Mouse (Mus musculus) G1E-ER4 (cell line): ENCODE results near the gene Syce2. TPM values are rescaled to one million over a fixed set of nuclear protein-coding genes. Genes with fewer than 3 reads are reported as not detected.

Source experiments
- GATA1 ChIP-seq: IDR thresholded peaks from one replicate; pipeline ENCODE4 v1.8.0; 2012; ENCODE audit warnings: low read length, inconsistent platforms
- polyA plus RNA-seq: library from polyadenylated mRNA; stranded (reverse); fragments of >175 nt; gene quantifications from 2 replicates; pipeline ENCODE4 v1.2.3, GENCODE M21; 2012

The Syce2 gene
- polyA plus RNA-seq, 1 experiment: 102 TPM

DNA sequence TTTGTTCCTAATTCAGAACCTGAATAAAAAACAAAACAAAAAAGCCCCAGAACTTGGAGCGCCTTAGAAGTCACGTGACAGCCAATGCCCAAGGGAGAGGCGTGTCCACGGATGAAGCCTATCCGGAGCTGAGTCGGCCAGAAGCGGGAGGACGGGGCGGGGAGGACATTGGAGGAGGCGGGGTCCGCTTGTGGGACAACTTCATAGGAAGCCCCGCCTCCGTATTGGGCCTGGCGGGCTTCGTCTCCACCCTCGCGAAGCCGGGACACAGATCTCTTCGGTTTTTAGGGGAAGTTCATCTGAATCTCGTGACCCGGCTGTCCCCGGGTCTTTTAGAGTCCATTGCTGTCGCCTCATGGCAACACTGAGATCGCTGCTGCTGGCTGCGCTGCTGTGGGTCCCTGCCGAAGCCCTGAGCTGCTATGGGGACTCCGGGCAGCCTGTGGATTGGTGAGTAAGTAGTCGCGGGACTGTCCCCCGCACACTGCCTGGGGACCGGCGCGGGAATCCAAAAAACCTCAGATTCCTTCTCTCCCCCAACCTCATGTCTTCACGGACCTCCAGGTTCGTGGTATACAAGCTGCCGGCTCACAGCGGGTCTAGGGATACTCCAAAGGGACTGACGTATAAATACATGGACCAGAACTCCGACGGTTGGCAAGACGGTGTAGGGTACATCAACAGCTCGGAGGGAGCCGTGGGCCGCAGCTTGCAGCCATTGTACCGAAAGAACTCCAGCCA is 36.7 kb downstream of the Syce2 start, which contains the start of gene Dnase2a:
Dnase2a (plus strand) TSS at position 140 of the 741 bp plus-strand sequence.
- TF ChIP-seq GATA1: no peak

- TF ChIP-seq GATA1: no peak
Observed at GRCm38 (mm10) chr8:84909162-84909767, 37.4 kb downstream of the Syce2 start.

DNA sequence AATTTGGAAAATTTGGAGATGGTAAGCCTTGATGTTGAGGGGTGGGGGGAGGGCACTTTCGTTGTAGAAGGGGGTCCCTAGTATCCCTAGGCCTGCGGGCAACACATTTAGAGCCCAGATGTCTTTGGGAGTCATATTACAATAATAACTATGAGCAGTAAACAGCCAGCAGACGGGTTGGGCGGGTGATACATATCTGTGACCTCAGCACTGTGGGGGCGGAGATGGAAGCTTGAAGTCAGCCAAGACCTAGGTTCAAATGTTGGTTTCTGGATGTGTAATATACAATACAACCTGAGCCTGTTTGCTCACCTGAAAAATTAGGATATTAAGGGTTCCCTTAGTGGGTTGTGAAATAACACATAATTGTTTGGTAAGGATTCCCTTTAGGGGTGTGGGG is 38.0 kb downstream of the Syce2 start:
- TF ChIP-seq GATA1: no peak

GRCm38 (mm10) chr8:84910551-84910950 is 38.6 kb downstream of the Syce2 start:
- TF ChIP-seq GATA1: no peak

DNA sequence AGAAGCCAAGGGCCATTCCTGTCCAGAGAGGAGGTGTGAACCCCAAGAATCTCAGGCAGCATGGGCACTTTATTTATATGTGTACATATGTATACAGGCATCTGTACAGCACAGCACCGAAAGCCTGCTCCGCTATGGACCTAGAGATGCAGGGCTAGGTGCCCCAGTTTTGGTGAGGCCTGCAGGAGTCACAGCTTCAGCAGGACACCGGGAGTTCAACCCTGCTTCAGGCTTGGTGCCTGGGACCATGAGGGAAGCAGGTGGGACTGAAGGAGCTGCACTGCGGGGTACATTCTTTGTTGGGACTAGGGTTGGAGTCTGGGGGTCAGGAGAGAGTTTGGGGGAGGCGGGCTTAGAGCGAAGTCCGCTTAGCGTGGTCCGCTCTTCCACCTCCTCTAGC is 39.9 kb downstream of the Syce2 start:
- no peak for TF ChIP-seq GATA1

DNA sequence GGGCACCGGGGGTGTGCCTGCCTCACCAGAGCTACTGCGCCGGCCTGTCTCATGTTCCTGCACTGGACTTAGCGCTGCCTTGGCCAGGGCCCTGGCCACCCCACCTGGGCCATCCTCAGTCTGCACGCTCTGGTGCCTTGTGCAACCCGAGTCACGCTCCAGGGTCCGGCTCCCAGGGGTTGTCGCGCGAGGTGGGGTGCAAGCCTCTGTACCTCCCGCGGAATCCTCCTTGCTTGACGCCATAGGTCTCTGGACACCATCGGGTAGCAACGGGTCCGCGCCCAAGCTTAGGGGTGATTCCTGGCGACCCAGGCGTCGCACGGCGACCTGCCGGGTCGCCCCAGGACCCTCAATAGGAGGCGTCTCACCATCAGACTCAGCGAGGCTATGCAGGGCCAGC is 40.5 kb downstream of the Syce2 start:
- TF ChIP-seq GATA1: no peak

- TF ChIP-seq GATA1: no peak
Observed at GRCm38 (mm10) chr8:84912895-84913501, 41.1 kb downstream of the Syce2 start.

GRCm38 (mm10) chr8:84913502-84913900 is 41.6 kb downstream of the Syce2 start:
- TF ChIP-seq GATA1: no peak

DNA sequence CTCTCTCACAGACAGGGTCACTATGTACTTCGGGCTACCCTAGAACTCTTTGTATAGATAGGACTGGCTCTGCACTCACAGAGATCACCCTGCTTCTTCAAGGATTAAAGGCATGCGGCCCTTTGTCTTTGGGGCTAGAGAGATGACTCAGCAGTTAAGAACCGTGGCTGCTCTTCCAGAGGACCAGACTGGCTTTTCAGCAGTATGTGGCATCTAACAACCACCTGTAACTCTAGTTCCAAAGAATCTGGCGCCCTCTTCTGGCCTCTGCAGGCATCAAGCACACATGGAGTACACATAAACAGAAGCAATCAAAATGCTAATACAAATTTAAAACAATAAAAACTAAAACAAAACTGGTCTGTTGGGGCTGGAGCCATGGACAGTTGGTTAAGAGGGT is 42.0 kb downstream of the Syce2 start:
- no peak for TF ChIP-seq GATA1

- no peak for TF ChIP-seq GATA1
Observed at GRCm38 (mm10) chr8:84915269-84915668, 43.4 kb downstream of the Syce2 start.

DNA sequence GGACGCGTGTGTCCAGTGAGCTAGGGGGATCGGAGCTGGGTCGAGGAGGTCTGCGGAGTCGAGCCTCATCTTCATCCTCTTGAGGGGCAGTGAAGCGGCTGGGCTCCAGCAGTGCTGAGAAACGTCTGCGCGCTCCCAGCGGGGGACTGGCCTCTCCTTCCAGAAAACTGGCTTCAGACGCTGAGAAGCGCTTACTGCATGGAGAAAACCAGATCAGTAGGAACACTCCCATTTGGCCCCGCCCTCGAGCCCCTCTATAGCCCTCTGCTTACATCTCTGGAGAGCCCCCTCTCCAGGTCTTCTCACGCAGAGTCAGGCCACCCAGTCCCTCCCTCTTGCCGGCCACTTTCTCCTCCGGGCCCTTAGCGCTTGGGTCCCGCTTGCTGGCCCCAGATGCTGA is 45.9 kb downstream of the Syce2 start:
- no peak for TF ChIP-seq GATA1

DNA sequence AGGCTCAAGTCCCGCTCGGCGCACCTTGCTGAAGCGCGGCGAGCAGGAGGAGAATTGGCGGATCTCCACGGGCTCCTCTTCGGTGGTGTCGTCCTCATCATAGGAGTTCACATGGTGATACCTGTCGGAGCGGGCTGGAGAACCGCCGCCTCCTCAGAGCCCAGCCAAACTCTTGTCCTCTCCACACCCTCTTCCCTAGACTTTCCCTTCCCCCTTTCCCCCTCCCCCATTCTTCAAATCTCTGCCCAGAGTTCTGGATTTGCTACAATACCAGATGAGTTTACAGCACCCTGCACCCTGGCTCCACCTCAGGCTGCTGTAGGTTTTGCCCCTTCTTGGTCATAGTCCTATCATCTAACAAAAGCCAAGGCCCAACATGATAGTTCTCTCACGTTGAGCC is 46.7 kb downstream of the Syce2 start:
- no peak for TF ChIP-seq GATA1

GRCm38 (mm10) chr8:84921596-84921995 is 49.7 kb downstream of the Syce2 start:
- TF ChIP-seq GATA1: no peak

GRCm38 (mm10) chr8:84925557-84925956 is 53.6 kb downstream of the Syce2 start:
- no peak for TF ChIP-seq GATA1

GRCm38 (mm10) chr8:84927513-84927912 is 55.6 kb downstream of the Syce2 start:
- no peak for TF ChIP-seq GATA1

GRCm38 (mm10) chr8:84928456-84929306 is 56.8 kb downstream of the Syce2 start:
- no peak for TF ChIP-seq GATA1
